Mouse (Mus musculus) heart, adult 9 months (tissue): ENCODE results near the gene Trem1.

Experiments used
- DNase-seq, 2 experiments: peaks; one replicate each; pipeline ENCODE4 v3.0.0; 2022; ENCODE audit warnings: low spot score in 2 of 2

Trem1 gene

GRCm38 (mm10) chr17:48232518-48232917 is at the start of gene Trem1:
Gene Trem1, plus strand, starts transcription at chr17:48232768.
- DNase-seq: no peak

GRCm38 (mm10) chr17:48185252-48185651 is 47.3 kb upstream of the Trem1 start:
- DNase-seq: no peak

GRCm38 (mm10) chr17:48192366-48192765 is 40.2 kb upstream of the Trem1 start:
- DNase-seq: no peak

GRCm38 (mm10) chr17:48203086-48203485 is 29.5 kb upstream of the Trem1 start:
- no peak for DNase-seq

GRCm38 (mm10) chr17:48212596-48212995 is 20.0 kb upstream of the Trem1 start:
- no peak for DNase-seq

- DNase-seq: no peak
Measured at GRCm38 (mm10) chr17:48213511-48213910, 19.1 kb upstream of the Trem1 start.

GRCm38 (mm10) chr17:48215429-48215828 is 17.1 kb upstream of the Trem1 start:
- no peak for DNase-seq

- no peak for DNase-seq
Measured at GRCm38 (mm10) chr17:48230680-48231079, 1.9 kb upstream of the Trem1 start.

GRCm38 (mm10) chr17:48233789-48234188 is 1.2 kb downstream of the Trem1 start:
- no peak for DNase-seq

GRCm38 (mm10) chr17:48234550-48234949 is 2.0 kb downstream of the Trem1 start:
- no peak for DNase-seq

GRCm38 (mm10) chr17:48235773-48236370 is 3.3 kb downstream of the Trem1 start:
- DNase-seq: no peak

- DNase-seq: no peak
Measured at GRCm38 (mm10) chr17:48237621-48238020, 5.1 kb downstream of the Trem1 start.

GRCm38 (mm10) chr17:48247221-48247928 is 14.8 kb downstream of the Trem1 start, which contains the start of gene Trem3:
Gene Trem3, plus strand, starts transcription at chr17:48247777.
- peak in 1 of 2 experiments; percentile 4 for DNase-seq

- no peak for DNase-seq
Measured at GRCm38 (mm10) chr17:48249039-48249438, 16.5 kb downstream of the Trem1 start.

- no peak for DNase-seq
Measured at GRCm38 (mm10) chr17:48249501-48249900, 16.9 kb downstream of the Trem1 start.

- DNase-seq: no peak
Measured at GRCm38 (mm10) chr17:48250631-48251030, 18.1 kb downstream of the Trem1 start.

GRCm38 (mm10) chr17:48256575-48256974 is 24.0 kb downstream of the Trem1 start:
- DNase-seq: no peak

GRCm38 (mm10) chr17:48261868-48262267 is 29.3 kb downstream of the Trem1 start:
- no peak for DNase-seq

- no peak for DNase-seq
Measured at GRCm38 (mm10) chr17:48263741-48264362, 31.3 kb downstream of the Trem1 start, which contains the start of gene Treml4. Gene Treml4, plus strand, starts transcription at chr17:48264295.

GRCm38 (mm10) chr17:48264662-48265061 is 32.1 kb downstream of the Trem1 start:
- no peak for DNase-seq

GRCm38 (mm10) chr17:48266138-48266537 is 33.6 kb downstream of the Trem1 start:
- no peak for DNase-seq

GRCm38 (mm10) chr17:48266610-48267304 is 34.2 kb downstream of the Trem1 start:
- DNase-seq: no peak
